Mouse (Mus musculus): Measurements from ENCODE around the gene Crb2.

DNA sequence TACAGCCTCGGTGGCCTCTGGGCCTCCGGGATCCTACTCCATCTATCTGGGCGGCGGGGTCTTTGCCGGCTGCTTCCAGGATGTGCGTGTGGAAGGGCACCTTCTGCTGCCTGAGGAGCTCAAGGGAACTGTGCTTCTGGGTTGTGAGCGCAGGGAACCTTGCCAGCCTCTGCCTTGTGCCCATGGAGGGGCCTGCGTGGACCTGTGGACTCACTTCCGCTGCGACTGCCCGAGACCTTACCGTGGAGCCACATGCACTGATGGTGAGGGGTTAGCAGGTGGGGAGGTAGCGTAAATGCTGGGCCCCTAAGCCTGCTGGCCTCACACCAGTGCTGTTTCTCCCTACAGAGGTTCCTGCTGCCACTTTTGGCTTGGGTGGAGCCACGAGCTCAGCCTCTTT lies 14.7 kb downstream of the Crb2 start:
- TF ChIP-seq CTCF (IDR thresholded peaks at IDR 0.05) (no peak), EP300 (IDR thresholded peaks at IDR 0.05; ENCODE audit: insufficient read depth, low read depth, low read length) (no peak), POLR2A (IDR thresholded peaks at IDR 0.05; ENCODE audit: insufficient read depth, low read depth, low read length) (no peak)

Data from heart, adult 2 months (tissue).